Mouse (Mus musculus) midbrain, embryonic 15.5 days (tissue): ENCODE results near the gene Stmnd1. TPM values are rescaled to one million over a fixed set of nuclear protein-coding genes. Genes with fewer than 3 reads are reported as not detected.
"Not testable (repeated sequence)": the region's sequence is repeated elsewhere in the genome, so short reads cannot be mapped to it uniquely, and the experiment has no call there.

ENCODE experiments used
- ATAC-seq: fragments of 200-750 bp; cut with Nextera tagmentation; replicated peaks from 2 replicates; pipeline ENCODE4 v1.8.0; 2017; ENCODE audit warnings: moderate TSS enrichment
- H3K27ac ChIP-seq: fragments of 300-500 bp; sonication (generic); 2 replicates; pipeline ENCODE4 v1.5.1; 2015; ENCODE audit warnings: mild to moderate bottlenecking, inconsistent platforms
- H3K27me3 ChIP-seq: fragments of 300-500 bp; sonication (generic); replicated peaks from 2 replicates; pipeline ENCODE4 v1.6.1; 2015; ENCODE audit warnings: inconsistent platforms
- H3K36me3 ChIP-seq: fragments of 300-500 bp; sonication (generic); replicated peaks from 2 replicates; pipeline ENCODE4 v1.6.1; 2015; ENCODE audit warnings: inconsistent platforms
- H3K4me1 ChIP-seq: fragments of 300-500 bp; sonication (generic); 2 replicates; pipeline ENCODE4 v1.6.1; 2015; ENCODE audit warnings: inconsistent platforms
- H3K4me2 ChIP-seq: fragments of 300-500 bp; sonication (generic); 2 replicates; pipeline ENCODE4 v1.6.1; 2015; ENCODE audit warnings: inconsistent platforms, mild to moderate bottlenecking, moderate library complexity
- H3K4me3 ChIP-seq: fragments of 300-500 bp; sonication (generic); 2 replicates; pipeline ENCODE4 v1.5.1; 2015; ENCODE audit warnings: mild to moderate bottlenecking, inconsistent platforms
- H3K9ac ChIP-seq: fragments of 300-500 bp; sonication (generic); 2 replicates; pipeline ENCODE4 v1.6.1; 2015; ENCODE audit warnings: mild to moderate bottlenecking, inconsistent platforms
- H3K9me3 ChIP-seq: fragments of 300-500 bp; sonication (generic); 2 replicates; pipeline ENCODE4 v1.6.1; 2016; ENCODE audit warnings: inconsistent platforms
- WGBS: fragments of 180-500 bp; shearing (Covaris S2); methylation state at CpG from one replicate; pipeline ENCODE4 v1.1.7; 2015; ENCODE audit warnings: mixed read lengths; 5-methylcytosine and 5-hydroxymethylcytosine counted together
- polyA plus RNA-seq: library from polyadenylated mRNA; unstranded; fragments of >200 nt; fragmentation: Nextera tagmentation; extraction: Ambion mirVana; gene quantifications from 2 replicates; pipeline ENCODE4 v1.2.1, GENCODE M21; 2015

Stmnd1 gene
- polyA plus RNA-seq, 1 experiment from 2014 or later: not detected

DNA sequence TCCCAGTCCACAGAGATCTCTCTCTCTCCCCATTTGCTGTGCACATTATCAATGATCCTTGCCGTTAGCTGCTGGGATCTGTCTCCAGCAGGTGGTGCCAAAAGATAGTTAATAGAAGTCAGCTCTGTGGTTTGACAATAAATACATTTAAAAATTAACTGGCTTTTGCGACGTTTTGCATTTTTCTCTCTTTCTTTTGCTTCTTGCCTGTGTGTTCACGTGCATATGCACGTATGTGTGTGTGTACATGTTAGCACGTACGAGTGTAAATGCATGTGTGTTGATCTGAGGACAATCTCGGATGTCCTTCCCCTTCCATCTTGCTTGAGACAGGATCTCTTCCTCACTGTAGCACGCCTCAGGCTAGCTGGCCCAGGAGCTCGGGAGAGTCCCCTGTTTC, 37.3 kb downstream of the Stmnd1 start:
- ATAC-seq: no peak
- H3K4me2 ChIP-seq: no peak overlapping the region

DNA sequence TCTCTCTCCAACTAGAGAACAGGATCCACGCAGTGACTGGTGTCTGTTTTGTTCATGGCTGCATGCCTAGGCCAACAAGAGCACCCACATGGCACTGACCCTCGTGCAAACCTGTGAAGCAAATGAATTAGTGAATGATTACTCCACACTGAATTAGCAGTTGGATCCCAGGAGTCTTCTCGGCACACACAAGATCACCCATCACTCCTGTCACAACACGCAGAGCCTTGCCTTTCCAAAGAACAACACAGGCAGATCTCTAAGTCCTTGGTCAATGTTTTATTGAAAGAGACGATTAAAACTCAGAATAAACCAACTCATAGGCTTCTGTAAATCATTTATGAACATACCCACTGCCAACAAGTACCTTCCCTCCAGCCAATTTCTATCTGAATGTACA, 39.7 kb downstream of the Stmnd1 start:
- no peak overlapping the region for H3K4me3 ChIP-seq
- no peak for ATAC-seq
- H3K27me3 ChIP-seq: no peaks in the 10 kb centered on the region
- no peak overlapping the region for H3K9ac ChIP-seq
- no peaks in the 10 kb centered on the region for H3K4me1 ChIP-seq
- H3K9me3 ChIP-seq: no peaks in the 10 kb centered on the region
- 85% methylated on average over 5 of the region's 5 CpGs for WGBS
- no peak overlapping the region for H3K4me2 ChIP-seq
- H3K36me3 ChIP-seq: no peaks in the 10 kb centered on the region
- H3K27ac ChIP-seq: no peak overlapping the region

More for the DNA sequence above, 37.3 kb downstream of the Stmnd1 start:
- 49% methylated on average over 10 of the region's 10 CpGs for WGBS
- no peaks in the 10 kb centered on the region for H3K27me3 ChIP-seq
- no peaks in the 10 kb centered on the region for H3K4me1 ChIP-seq
- H3K36me3 ChIP-seq: no peaks in the 10 kb centered on the region
- H3K4me3 ChIP-seq: no peak overlapping the region
- H3K9ac ChIP-seq: no peak overlapping the region
- no peaks in the 10 kb centered on the region for H3K9me3 ChIP-seq
- no peak overlapping the region for H3K27ac ChIP-seq

DNA sequence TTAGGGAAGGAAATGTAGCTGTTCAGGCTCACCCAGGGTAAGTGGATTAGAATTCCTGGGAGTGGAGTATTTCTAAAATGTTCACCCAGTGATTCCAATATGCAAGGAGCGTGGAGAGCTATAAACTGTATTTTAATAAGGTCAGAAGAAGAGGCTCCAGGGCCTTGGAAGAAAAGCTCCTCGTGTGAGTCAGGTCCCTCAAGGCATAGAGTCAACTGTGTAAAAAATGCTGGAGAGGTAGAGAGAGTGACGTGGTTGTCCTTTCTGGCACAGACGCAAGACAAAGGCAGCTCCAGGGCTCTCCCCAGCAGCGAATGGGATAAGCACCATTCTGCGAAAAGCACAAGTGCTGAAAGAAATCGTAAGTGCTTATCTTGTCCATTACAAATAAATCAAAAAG, 41.6 kb downstream of the Stmnd1 start:
- H3K4me2 ChIP-seq: no peak overlapping the region
- no peak for ATAC-seq
- no peak overlapping the region for H3K4me3 ChIP-seq
- no peaks in the 10 kb centered on the region for H3K4me1 ChIP-seq
- no peaks in the 10 kb centered on the region for H3K9me3 ChIP-seq
- H3K27ac ChIP-seq: no peak overlapping the region
- no peaks in the 10 kb centered on the region for H3K27me3 ChIP-seq
- 87% methylated on average over 7 of the region's 7 CpGs for WGBS
- H3K9ac ChIP-seq: no peak overlapping the region
- no peaks in the 10 kb centered on the region for H3K36me3 ChIP-seq

DNA sequence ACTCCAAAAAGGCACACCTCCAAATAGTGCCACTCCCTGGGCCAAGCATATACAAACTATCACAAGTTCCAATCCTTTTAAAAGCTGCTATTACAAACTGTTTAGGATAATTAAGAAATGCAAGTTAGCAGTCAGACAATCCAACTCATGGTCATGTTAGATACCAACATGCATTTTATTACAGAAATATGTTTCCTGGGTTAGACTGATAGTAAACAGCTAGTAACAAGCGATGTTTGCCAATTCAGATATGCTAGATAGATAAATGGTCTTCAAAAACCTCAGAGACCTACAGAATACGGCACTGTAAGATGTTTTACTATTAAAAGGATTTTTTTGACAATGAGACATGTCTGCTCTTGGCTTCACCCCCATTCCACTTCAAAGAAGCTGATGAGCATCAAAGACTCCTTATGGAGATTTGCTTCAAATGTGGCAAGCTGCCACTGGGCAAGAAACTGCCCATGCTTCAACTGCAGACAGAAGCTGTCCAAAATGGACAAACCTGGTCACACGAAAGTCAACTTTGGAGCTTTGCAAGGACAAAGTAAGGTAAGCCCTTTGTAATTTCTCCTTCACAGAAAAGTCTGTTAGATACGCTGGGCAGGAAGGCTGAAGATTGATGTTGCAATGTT, 52.9 kb downstream of the Stmnd1 start:
- Histone ChIP-seq H3K9me3 (no peaks in the 10 kb centered on the region), H3K36me3 (no peaks in the 10 kb centered on the region), H3K9ac (no peak overlapping the region), H3K27ac (no peak overlapping the region), H3K4me2 (no peak overlapping the region), H3K4me1 (no peaks in the 10 kb centered on the region), H3K27me3 (no peaks in the 10 kb centered on the region), H3K4me3 (no peak overlapping the region)
- 78% methylated on average over 4 of the region's 4 CpGs for WGBS
- no peak for ATAC-seq

DNA sequence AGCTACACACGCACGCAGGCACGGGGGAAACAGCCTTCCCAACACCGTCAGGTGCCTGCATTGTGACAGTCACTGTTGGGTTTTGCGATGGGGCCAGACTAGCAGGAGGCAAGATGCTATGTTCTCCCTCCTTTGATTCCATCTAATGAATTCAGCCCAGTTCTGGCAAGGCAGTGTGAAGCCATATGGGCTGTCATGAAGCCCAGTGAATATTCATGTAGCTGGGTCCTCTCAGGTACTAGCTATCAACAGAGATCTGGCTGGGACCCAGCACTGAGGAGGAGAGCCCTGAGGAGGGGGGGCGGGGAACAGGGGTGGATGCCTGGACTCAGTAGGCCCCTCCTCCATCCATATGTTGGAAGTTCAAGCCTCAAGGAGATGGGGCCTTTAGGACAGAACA, 61.5 kb downstream of the Stmnd1 start:
- no peak overlapping the region for H3K4me2 ChIP-seq
- H3K9ac ChIP-seq: no peak overlapping the region
- no peaks in the 10 kb centered on the region for H3K9me3 ChIP-seq
- H3K36me3 ChIP-seq: no peaks in the 10 kb centered on the region
- H3K4me3 ChIP-seq: no peak overlapping the region
- no peaks in the 10 kb centered on the region for H3K27me3 ChIP-seq
- WGBS: 64% methylated on average over 6 of the region's 6 CpGs
- no peaks in the 10 kb centered on the region for H3K4me1 ChIP-seq
- no peak for ATAC-seq
- no peak overlapping the region for H3K27ac ChIP-seq

DNA sequence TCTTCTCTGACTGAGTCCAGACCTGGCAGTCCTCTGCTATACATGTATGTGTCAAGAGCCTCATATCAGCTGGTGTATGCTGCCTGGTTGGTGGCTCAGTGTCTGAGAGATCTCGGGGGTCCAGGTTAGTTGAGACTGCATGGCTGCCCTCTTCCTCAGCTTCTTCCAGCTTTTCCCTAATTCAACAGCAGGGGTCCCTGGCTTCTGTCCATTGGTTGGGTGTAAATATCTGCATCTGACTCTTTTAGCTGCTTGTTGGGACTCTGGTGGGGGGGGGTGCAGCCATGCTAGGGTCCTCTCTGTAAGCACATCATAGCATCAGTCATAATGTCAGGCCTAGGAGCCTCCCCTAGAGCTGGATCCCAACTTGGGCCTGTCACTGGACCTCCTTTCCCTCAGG, 62.8 kb downstream of the Stmnd1 start:
- H3K4me3 ChIP-seq, H3K4me2 ChIP-seq, H3K9ac ChIP-seq, H3K27ac ChIP-seq, H3K27me3 ChIP-seq, H3K4me1 ChIP-seq, ATAC-seq, H3K36me3 ChIP-seq, H3K9me3 ChIP-seq: not testable (repeated sequence)
- 85% methylated on average over 1 of the region's 1 CpGs for WGBS

DNA sequence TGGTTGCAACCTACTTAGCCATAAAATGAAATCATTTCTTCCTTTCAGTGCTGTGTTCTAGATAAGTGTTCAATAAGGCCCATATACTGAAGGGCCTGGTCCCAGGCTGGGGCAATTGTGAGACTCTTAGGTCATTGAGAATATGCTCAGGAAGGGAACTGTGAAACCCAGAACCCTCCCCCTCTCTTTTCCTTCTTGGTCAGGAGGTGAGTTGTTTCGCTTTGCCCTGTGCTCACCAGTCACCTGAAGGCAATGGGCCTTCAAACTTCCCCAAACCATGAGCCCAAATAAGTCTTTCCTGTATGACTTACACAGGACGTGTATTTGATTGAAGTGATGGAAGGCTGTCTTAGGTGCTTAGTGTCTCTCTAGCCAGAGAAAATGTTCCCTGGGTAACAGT, 64.3 kb downstream of the Stmnd1 start:
- no peaks in the 10 kb centered on the region for H3K9me3 ChIP-seq
- no peaks in the 10 kb centered on the region for H3K36me3 ChIP-seq
- no peaks in the 10 kb centered on the region for H3K27me3 ChIP-seq
- ATAC-seq: no peak
- H3K9ac ChIP-seq: no peak overlapping the region
- H3K4me3 ChIP-seq: no peak overlapping the region
- no peak overlapping the region for H3K27ac ChIP-seq
- H3K4me2 ChIP-seq: no peak overlapping the region
- no peaks in the 10 kb centered on the region for H3K4me1 ChIP-seq
- WGBS: 83% methylated on average over 2 of the region's 2 CpGs

DNA sequence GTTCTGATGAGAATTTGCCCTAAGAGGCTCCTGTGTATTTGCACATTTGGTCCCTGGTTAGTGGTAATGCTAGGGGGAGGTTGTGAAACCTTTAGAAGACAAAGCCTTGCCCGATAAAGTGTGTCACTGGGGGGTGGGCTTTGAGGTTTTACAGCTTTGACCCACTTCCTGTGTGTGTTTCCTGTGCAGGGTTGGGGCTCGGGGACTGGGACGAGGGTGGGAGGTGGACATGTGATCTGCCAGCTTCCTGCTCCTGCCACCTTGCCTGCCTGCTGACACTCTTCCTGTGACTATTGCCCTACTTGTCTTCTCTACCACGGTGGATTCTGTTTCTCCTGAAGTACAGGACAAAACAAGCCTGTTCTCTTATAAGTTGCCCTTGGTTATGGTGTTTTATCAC, 66.4 kb downstream of the Stmnd1 start:
- no peak overlapping the region for H3K27ac ChIP-seq
- H3K9me3 ChIP-seq: no peaks in the 10 kb centered on the region
- no peaks in the 10 kb centered on the region for H3K4me1 ChIP-seq
- H3K36me3 ChIP-seq: no peaks in the 10 kb centered on the region
- H3K27me3 ChIP-seq: no peaks in the 10 kb centered on the region
- H3K4me2 ChIP-seq: no peak overlapping the region
- WGBS: 74% methylated on average over 4 of the region's 4 CpGs
- H3K9ac ChIP-seq: no peak overlapping the region
- no peak for ATAC-seq
- H3K4me3 ChIP-seq: no peak overlapping the region

DNA sequence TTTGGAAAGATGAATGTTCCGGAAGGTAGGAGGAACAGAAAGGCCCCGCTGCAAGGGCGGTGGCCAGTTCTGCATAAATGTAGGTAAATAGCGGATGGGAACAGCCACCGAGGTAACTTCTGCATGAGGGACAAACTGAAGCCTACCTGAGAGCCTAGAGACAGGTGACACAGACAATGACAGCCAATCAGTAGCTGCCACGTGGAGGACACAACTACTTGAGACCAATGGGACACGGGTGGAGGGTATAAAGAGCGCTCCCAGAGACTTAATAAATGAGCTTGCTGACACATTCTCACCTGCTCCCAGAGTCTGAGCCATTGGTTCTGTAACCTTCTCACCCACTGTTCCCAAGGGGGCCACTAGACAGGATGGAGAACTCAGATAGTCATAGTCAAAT, 67.1 kb downstream of the Stmnd1 start:
- Histone ChIP-seq H3K9ac (no peak overlapping the region), H3K9me3 (no peaks in the 10 kb centered on the region), H3K27ac (no peak overlapping the region), H3K4me1 (no peaks in the 10 kb centered on the region), H3K27me3 (no peaks in the 10 kb centered on the region), H3K4me3 (no peak overlapping the region), H3K4me2 (no peak overlapping the region), H3K36me3 (no peaks in the 10 kb centered on the region)
- 91% methylated on average over 8 of the region's 8 CpGs for WGBS
- no peak for ATAC-seq

DNA sequence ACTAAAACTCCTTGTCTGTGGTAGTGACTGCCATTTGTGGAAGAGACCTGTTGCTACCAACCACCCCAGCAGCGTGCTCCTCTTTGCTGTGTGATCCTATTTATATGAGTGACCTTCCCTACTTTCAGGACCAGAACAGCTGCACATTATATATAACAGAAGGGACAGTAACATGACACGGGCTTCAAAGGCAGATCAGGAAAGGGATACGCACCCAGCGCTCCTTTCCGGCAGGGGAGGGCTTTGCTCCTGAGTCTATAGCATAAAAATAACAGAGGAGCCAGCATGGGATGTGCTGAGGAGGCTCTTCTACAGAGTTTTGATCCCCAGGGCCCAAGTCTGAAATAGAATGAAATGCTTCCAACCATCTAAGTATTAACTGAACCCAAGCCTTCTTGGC, 67.9 kb downstream of the Stmnd1 start:
- H3K27ac ChIP-seq: no peak overlapping the region
- H3K4me2 ChIP-seq: no peak overlapping the region
- H3K4me1 ChIP-seq: no peaks in the 10 kb centered on the region
- no peaks in the 10 kb centered on the region for H3K9me3 ChIP-seq
- WGBS: 85% methylated on average over 5 of the region's 5 CpGs
- H3K9ac ChIP-seq: no peak overlapping the region
- no peaks in the 10 kb centered on the region for H3K27me3 ChIP-seq
- H3K4me3 ChIP-seq: no peak overlapping the region
- no peaks in the 10 kb centered on the region for H3K36me3 ChIP-seq
- ATAC-seq: no peak

DNA sequence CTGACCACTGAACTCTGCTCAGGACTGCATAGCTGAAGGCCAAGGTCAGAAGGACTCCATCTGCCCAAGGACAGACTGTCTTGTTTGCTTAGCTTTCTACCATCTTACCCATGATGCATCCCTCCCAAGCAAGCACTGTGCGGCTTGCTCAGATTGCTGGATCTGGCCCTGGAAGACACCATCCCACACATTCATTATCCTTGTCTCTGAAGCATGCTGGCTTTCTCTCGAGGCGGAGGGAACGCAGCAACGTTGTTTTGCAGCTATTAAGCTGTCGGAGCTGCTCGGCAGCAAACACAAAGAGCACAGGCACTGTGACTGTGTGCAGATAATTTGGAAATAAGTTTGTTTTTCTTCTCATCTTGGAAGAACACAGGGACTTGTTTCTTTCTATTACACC, 69.7 kb downstream of the Stmnd1 start:
- ATAC-seq: no peak
- Histone ChIP-seq H3K27me3 (no peaks in the 10 kb centered on the region), H3K9ac (no peak overlapping the region), H3K9me3 (no peaks in the 10 kb centered on the region), H3K4me1 (no peaks in the 10 kb centered on the region), H3K4me3 (no peak overlapping the region), H3K4me2 (no peak overlapping the region), H3K27ac (no peak overlapping the region), H3K36me3 (no peaks in the 10 kb centered on the region)
- WGBS: 80% methylated on average over 7 of the region's 7 CpGs

DNA sequence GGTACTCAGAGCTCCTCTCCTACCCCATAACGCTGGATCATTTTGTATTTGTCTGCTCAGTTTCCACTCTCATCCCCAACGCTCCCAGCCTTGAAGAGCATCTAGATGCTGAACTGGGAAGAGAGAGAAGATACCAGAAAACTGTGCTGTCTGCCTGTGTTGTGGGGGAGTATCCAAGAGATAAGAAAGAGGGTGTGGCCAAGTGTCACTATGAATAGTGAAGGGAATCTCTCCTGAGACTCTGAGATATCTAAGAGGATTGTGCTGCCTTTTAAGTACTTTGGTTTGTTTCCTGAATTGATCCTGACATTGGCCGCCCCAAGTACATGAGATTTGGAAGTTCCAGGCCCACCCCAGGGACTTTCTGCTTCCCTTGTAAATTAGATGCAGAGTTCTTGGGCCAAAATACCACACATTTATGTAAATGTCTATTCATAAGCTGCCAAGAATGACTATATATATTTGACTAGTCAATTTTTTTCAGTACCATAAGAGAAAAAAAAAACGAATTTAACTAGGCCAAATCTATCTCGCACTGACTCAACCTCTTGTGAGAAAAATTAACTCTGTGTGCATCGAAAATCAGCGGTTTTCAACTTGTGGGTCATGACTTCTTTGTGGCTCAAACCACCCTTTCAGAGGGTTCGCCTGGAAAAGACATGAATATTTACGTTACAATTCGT, 73.5 kb downstream of the Stmnd1 start:
- WGBS: 85% methylated on average over 10 of the region's 10 CpGs
- H3K9ac ChIP-seq: no peak overlapping the region
- no peaks in the 10 kb centered on the region for H3K9me3 ChIP-seq
- 0 out of 2 replicates have a peak, but pooled peaks cover 3% of the 10 kb centered on the region for H3K4me1 ChIP-seq
- no peaks in the 10 kb centered on the region for H3K36me3 ChIP-seq
- H3K4me3 ChIP-seq: no peak overlapping the region
- ATAC-seq: no peak
- no peak overlapping the region for H3K4me2 ChIP-seq
- no peak overlapping the region for H3K27ac ChIP-seq
- H3K27me3 ChIP-seq: no peaks in the 10 kb centered on the region

DNA sequence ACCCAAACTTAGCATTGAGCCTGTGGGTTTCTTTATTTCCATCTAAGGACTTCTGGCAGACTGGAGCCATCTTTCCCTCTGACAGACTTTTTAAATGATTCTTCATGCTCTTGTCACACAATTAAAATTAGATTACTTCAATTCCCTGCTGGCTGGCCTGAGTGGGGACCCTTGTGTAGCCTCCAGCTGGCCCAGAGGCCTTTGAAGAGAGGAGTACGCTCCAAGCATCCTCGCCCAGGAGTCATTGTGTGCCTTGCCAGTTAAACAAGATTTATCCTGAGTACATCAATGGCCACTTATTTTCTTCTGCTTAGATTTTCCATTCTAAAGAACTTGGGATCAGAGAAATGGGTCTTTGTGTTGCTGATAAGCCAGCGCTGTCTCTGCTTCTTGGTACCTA, 76.1 kb downstream of the Stmnd1 start:
- Histone ChIP-seq H3K9me3 (no peaks in the 10 kb centered on the region), H3K27ac (peak overlapping the region; percentile 66), H3K4me1 (0 out of 2 replicates have a peak, but pooled peaks cover 3% of the 10 kb centered on the region), H3K27me3 (no peaks in the 10 kb centered on the region), H3K9ac (no peak overlapping the region), H3K4me3 (no peak overlapping the region), H3K36me3 (no peaks in the 10 kb centered on the region), H3K4me2 (no peak overlapping the region)
- WGBS: 46% methylated on average over 3 of the region's 3 CpGs
- no peak for ATAC-seq
